Mouse (Mus musculus): ENCODE data around the gene Ano4. TPM values are rescaled to one million over a fixed set of nuclear protein-coding genes. Genes with fewer than 3 reads are reported as not detected.

Ano4 gene
- total and polyA plus RNA-seq, 3 experiments = not detected

GRCm38 (mm10) chr10:89377750-89378149 is 33.2 kb upstream of the Ano4 start:
- no peak for TF ChIP-seq KAT2A (IDR thresholded peaks at IDR 0.05; ENCODE audit: insufficient replicate concordance, low read length)
- no peak overlapping the region for H3K4me3 ChIP-seq (replicated peaks in 1 of 3; ENCODE audit: low read depth in 2 of 3, low read length in 2 of 3, poor library complexity in 1 of 3)
- H3K9ac ChIP-seq (ENCODE audit: insufficient read depth, low read depth) = no peak overlapping the region
- peaks cover 0 to 20% of the 10 kb centered on the region in 2 experiments; a peak in 2 of 4 replicates for H3K4me1 ChIP-seq (ENCODE audit: control insufficient read depth in 1 of 2, insufficient read depth in 2 of 2)
- no peaks in the 10 kb centered on the region for H3K27me3 ChIP-seq (replicated peaks)
- in situ Hi-C loops (cut with MboI; ENCODE audit: low pct_ligation_motif_present, low pct_unique_long_range_greater_than_20kb, low sequenced_read_pairs) = no loop called here
- H3K36me3 ChIP-seq (replicated peaks in 1 of 2; ENCODE audit: control insufficient read depth in 1 of 2, insufficient read depth in 1 of 2, low read length in 1 of 2) = no peaks in the 10 kb centered on the region
- H3K27ac ChIP-seq (ENCODE audit: insufficient read depth, low read depth) = no peak overlapping the region
- no peaks in the 10 kb centered on the region for H3K9me3 ChIP-seq (replicated peaks; ENCODE audit: low read length)
- dilution Hi-C loops (cut with MboI; ENCODE audit: extremely low pct_ligation_motif_present, extremely low pct_unique_long_range_greater_than_20kb, low sequenced_read_pairs) = no loop called here
- no peaks in the 10 kb centered on the region for H3K79me2 ChIP-seq (replicated peaks; ENCODE audit: control insufficient read depth, extremely low read depth, insufficient read depth, poor library complexity, severe bottlenecking)
- no peak overlapping the region for H3K4me2 ChIP-seq (ENCODE audit: insufficient read depth, low read depth, poor library complexity, severe bottlenecking)
- no peak for DNase-seq (ENCODE audit: extremely low read depth)

- dilution Hi-C loops (cut with MboI; ENCODE audit: extremely low pct_ligation_motif_present, extremely low pct_unique_long_range_greater_than_20kb, low sequenced_read_pairs) (no loop called here), in situ Hi-C loops (cut with MboI; ENCODE audit: low pct_ligation_motif_present, low pct_unique_long_range_greater_than_20kb, low sequenced_read_pairs) (no loop called here)
- Histone ChIP-seq H3K9me3 (replicated peaks; ENCODE audit: low read length) (no peaks in the 10 kb centered on the region), H3K36me3 (replicated peaks in 1 of 2; ENCODE audit: control insufficient read depth in 1 of 2, insufficient read depth in 1 of 2, low read length in 1 of 2) (no peaks in the 10 kb centered on the region), H3K79me2 (replicated peaks; ENCODE audit: control insufficient read depth, extremely low read depth, insufficient read depth, poor library complexity, severe bottlenecking) (no peaks in the 10 kb centered on the region), H3K4me1 (ENCODE audit: control insufficient read depth in 1 of 2, insufficient read depth in 2 of 2) (peaks cover 0 to 13% of the 10 kb centered on the region in 2 experiments; a peak in 2 of 4 replicates), H3K4me2 (ENCODE audit: insufficient read depth, low read depth, poor library complexity, severe bottlenecking) (no peak overlapping the region), H3K27ac (ENCODE audit: insufficient read depth, low read depth) (no peak overlapping the region), H3K27me3 (replicated peaks) (no peaks in the 10 kb centered on the region), H3K4me3 (replicated peaks in 1 of 3; ENCODE audit: low read depth in 2 of 3, low read length in 2 of 3, poor library complexity in 1 of 3) (no peak overlapping the region), H3K9ac (ENCODE audit: insufficient read depth, low read depth) (no peak overlapping the region)
- DNase-seq (ENCODE audit: extremely low read depth) = no peak
- TF ChIP-seq PAX5 (IDR thresholded peaks at IDR 0.05; ENCODE audit: low read length) (no peak), GABPA (IDR thresholded peaks at IDR 0.05; ENCODE audit: insufficient replicate concordance, low read depth, low read length) (no peak), ZC3H11A (IDR thresholded peaks at IDR 0.05; ENCODE audit: low read depth, low read length) (no peak), CTCF (conservative IDR thresholded peaks at IDR 0.05 in 1 of 2, IDR thresholded peaks at IDR 0.05 in 1 of 2; ENCODE audit: low read depth in 2 of 2, low read length in 2 of 2) (no peak), ZMIZ1 (IDR thresholded peaks at IDR 0.05; ENCODE audit: low read depth, low read length) (no peak), JUND (conservative IDR thresholded peaks at IDR 0.05; ENCODE audit: low read depth, low read length) (no peak), MAX (IDR thresholded peaks at IDR 0.05; ENCODE audit: low read length) (no peak), MEF2A (IDR thresholded peaks at IDR 0.05; ENCODE audit: borderline replicate concordance, low read depth, low read length) (no peak)
Measured at GRCm38 (mm10) chr10:89370051-89370450, 25.5 kb upstream of the Ano4 start.

- Histone ChIP-seq H3K9ac (ENCODE audit: insufficient read depth, low read depth) (no peak overlapping the region), H3K36me3 (replicated peaks in 1 of 2; ENCODE audit: control insufficient read depth in 1 of 2, insufficient read depth in 1 of 2, low read length in 1 of 2) (no peaks in the 10 kb centered on the region), H3K4me1 (ENCODE audit: control insufficient read depth in 1 of 2, insufficient read depth in 2 of 2) (peaks cover 0 to 21% of the 10 kb centered on the region in 2 experiments; a peak in 2 of 4 replicates), H3K9me3 (replicated peaks; ENCODE audit: low read length) (peaks cover 2% of the 10 kb centered on the region), H3K27ac (ENCODE audit: insufficient read depth, low read depth) (no peak overlapping the region), H3K4me3 (replicated peaks in 1 of 3; ENCODE audit: low read depth in 2 of 3, low read length in 2 of 3, poor library complexity in 1 of 3) (no peak overlapping the region), H3K79me2 (replicated peaks; ENCODE audit: control insufficient read depth, extremely low read depth, insufficient read depth, poor library complexity, severe bottlenecking) (no peaks in the 10 kb centered on the region), H3K4me2 (ENCODE audit: insufficient read depth, low read depth, poor library complexity, severe bottlenecking) (no peak overlapping the region), H3K27me3 (replicated peaks) (no peaks in the 10 kb centered on the region)
- TF ChIP-seq MAFK (IDR thresholded peaks at IDR 0.05; ENCODE audit: insufficient replicate concordance, low read length) = no peak
- no peak for TF ChIP-seq JUN (IDR thresholded peaks at IDR 0.05; ENCODE audit: insufficient read depth, low read depth, low read length)
- no peak for TF ChIP-seq ZC3H11A (IDR thresholded peaks at IDR 0.05; ENCODE audit: low read depth, low read length)
- in situ Hi-C loops (cut with MboI; ENCODE audit: low pct_ligation_motif_present, low pct_unique_long_range_greater_than_20kb, low sequenced_read_pairs) = no loop called here
- dilution Hi-C loops (cut with MboI; ENCODE audit: extremely low pct_ligation_motif_present, extremely low pct_unique_long_range_greater_than_20kb, low sequenced_read_pairs) = no loop called here
- DNase-seq (ENCODE audit: extremely low read depth) = no peak
Measured at GRCm38 (mm10) chr10:89358933-89359332, 14.4 kb upstream of the Ano4 start.

Measured in CH12.LX (cell line).